Mouse (Mus musculus) liver, embryonic 13.5 days (tissue): ENCODE results near the gene Irf3. TPM values are rescaled to one million over a fixed set of nuclear protein-coding genes. Genes with fewer than 3 reads are reported as not detected.

Experiments used
- ATAC-seq: fragments of 200-750 bp; cut with Nextera tagmentation; 2 replicates; pipeline ENCODE4 v1.8.0; 2017; ENCODE audit warnings: low read depth, mild to moderate bottlenecking, moderate number of reproducible peaks, moderate library complexity
- DNase-seq: peaks from one replicate; pipeline ENCODE4 v3.0.0; 2022
- H3K27ac ChIP-seq: fragments of 300-500 bp; sonication (generic); 2 replicates; pipeline ENCODE4 v1.5.1; 2015; ENCODE audit warnings: moderate library complexity, mild to moderate bottlenecking, inconsistent platforms
- H3K27me3 ChIP-seq: fragments of 300-500 bp; sonication (generic); 2 replicates; pipeline ENCODE4 v1.6.1; 2015; ENCODE audit warnings: mild to moderate bottlenecking, inconsistent platforms
- H3K36me3 ChIP-seq: fragments of 300-500 bp; sonication (generic); 2 replicates; pipeline ENCODE4 v1.6.1; 2015; ENCODE audit warnings: mild to moderate bottlenecking, inconsistent platforms
- H3K4me1 ChIP-seq: fragments of 300-500 bp; sonication (generic); replicated peaks from 2 replicates; pipeline ENCODE4 v1.6.1; 2015; ENCODE audit warnings: inconsistent platforms
- H3K4me2 ChIP-seq: fragments of 300-500 bp; sonication (generic); 2 replicates; pipeline ENCODE4 v1.6.1; 2015; ENCODE audit warnings: inconsistent platforms, mild to moderate bottlenecking, moderate library complexity
- H3K4me3 ChIP-seq: fragments of 300-500 bp; sonication (generic); replicated peaks from 2 replicates; pipeline ENCODE4 v1.5.1; 2015; ENCODE audit warnings: mild to moderate bottlenecking, inconsistent platforms
- H3K9ac ChIP-seq: fragments of 300-500 bp; sonication (generic); 2 replicates; pipeline ENCODE4 v1.6.1; 2015; ENCODE audit warnings: mild to moderate bottlenecking, inconsistent platforms
- H3K9me3 ChIP-seq: fragments of 300-500 bp; sonication (generic); replicated peaks from 2 replicates; pipeline ENCODE4 v1.6.1; 2016; ENCODE audit warnings: inconsistent platforms
- WGBS: fragments of 180-500 bp; shearing (Covaris S2); methylation state at CpG from one replicate; pipeline ENCODE4 v1.1.7; 2015; ENCODE audit not compliant: insufficient replicate concordance; 5-methylcytosine and 5-hydroxymethylcytosine counted together
- polyA plus RNA-seq: library from polyadenylated mRNA; unstranded; fragments of >200 nt; fragmentation: Nextera tagmentation; extraction: Ambion mirVana; gene quantifications from 2 replicates; pipeline ENCODE4 v1.2.1, GENCODE M21; 2015

The Irf3 gene
- polyA plus RNA-seq, 1 experiment from 2014 or later = 41.0 TPM

DNA sequence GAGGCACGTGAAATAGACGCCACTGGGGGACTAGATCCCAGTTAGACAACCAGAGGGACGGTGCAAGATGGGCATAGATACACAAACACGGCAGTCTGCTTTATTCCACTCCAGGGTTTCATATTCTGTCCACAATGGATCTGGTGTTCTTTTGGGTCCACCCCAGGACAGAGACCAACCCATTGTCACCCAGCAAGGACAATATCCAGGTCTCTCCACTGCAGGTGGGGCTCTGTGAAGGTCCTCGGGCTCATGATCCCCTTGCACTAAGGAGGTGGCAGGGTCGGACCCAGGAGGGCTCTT lies 22.4 kb upstream of the Irf3 start:
- H3K4me2 ChIP-seq = peak overlapping the region; percentile 59
- WGBS = 26% methylated on average over 6 of the region's 6 CpGs
- peaks cover 48% of the 10 kb centered on the region for H3K36me3 ChIP-seq
- peaks cover 46% of the 10 kb centered on the region for H3K4me1 ChIP-seq
- H3K27me3 ChIP-seq = peaks cover 6% of the 10 kb centered on the region; the same call in 1 of the 2 replicates
- peak overlapping the region; percentile 75 for H3K27ac ChIP-seq
- H3K9me3 ChIP-seq = no peaks in the 10 kb centered on the region
- H3K9ac ChIP-seq = no peak overlapping the region
- DNase-seq (no peak), ATAC-seq (no peak; the same call in 1 of the 2 replicates)
- H3K4me3 ChIP-seq = 0 out of 2 replicates have a peak overlapping the region, but pooled peaks have one; percentile 36

DNA sequence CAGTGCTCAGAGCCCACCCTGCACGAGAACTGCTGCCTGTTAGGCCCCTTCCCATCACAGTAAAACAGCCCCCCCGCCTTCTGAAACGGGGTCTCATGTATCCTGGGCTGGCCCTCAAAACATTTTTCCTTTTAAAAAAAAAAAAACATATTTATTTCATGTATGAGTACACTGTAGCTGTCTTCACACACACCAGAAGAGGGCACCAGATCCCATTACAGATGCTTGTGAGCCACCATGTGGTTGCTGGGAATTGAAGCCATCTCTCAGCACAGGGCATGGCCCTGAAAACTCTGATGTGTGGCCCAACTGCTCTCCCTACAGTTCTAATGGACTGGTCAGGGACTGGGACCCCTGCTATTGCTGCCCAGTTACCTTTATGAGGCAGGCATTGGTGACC lies 19.1 kb upstream of the Irf3 start:
- Histone ChIP-seq H3K27ac (no peak overlapping the region), H3K4me1 (peaks cover 26% of the 10 kb centered on the region), H3K9me3 (no peaks in the 10 kb centered on the region), H3K27me3 (no peaks in the 10 kb centered on the region), H3K36me3 (peaks cover 76% of the 10 kb centered on the region), H3K4me2 (no peak overlapping the region), H3K4me3 (no peak overlapping the region), H3K9ac (no peak overlapping the region)
- WGBS = 80% methylated on average over 3 of the region's 3 CpGs
- ATAC-seq (no peak), DNase-seq (no peak)

DNA sequence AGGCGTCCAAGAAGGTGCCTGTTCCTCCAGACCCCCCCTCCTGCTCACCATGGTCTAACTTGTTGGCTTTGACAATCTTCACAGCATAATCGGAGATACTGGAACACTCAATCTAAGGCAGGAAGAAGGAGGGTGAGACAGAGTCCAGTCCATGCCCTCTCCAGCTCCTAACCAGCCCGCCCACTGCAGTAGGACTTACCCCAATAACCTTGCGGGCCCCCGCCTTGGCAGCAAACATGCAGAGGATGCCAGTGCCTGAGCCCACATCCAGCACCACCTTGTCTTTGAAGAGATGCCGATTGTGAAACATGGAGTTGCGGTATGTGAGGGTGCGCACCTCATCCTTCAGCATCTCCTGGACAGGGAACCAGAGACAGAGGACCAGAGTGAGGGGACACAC lies 15.9 kb upstream of the Irf3 start:
- no peaks in the 10 kb centered on the region for H3K9me3 ChIP-seq
- no peaks in the 10 kb centered on the region for H3K27me3 ChIP-seq
- WGBS = 88% methylated on average over 8 of the region's 8 CpGs
- ATAC-seq = no peak
- peaks cover 72% of the 10 kb centered on the region for H3K36me3 ChIP-seq
- H3K4me1 ChIP-seq = peaks cover 27% of the 10 kb centered on the region
- no peak overlapping the region for H3K27ac ChIP-seq
- no peak overlapping the region for H3K9ac ChIP-seq
- DNase-seq = no peak
- no peak overlapping the region for H3K4me3 ChIP-seq
- H3K4me2 ChIP-seq = no peak overlapping the region

DNA sequence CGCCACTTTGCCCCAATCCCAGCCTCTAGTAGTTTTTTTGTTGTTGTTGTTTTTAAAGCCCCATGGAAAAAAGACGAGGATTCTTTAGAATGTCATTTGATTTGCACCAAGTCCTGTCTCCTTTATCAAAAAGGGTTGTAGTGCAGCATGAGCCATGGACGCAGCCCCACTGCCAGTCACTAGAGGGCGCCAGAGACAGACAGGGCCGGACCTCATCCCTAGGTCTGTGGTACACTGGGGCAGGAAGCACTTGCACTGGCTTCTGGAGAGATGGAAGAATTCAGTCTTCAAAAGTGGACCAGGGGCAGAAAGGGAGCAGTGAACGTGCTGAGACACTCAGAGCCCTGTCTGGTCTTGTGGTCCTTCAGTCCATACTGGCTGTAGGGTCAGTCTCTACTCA lies 14.4 kb upstream of the Irf3 start:
- Histone ChIP-seq H3K4me2 (0 out of 2 replicates have a peak overlapping the region, but pooled peaks have one; percentile 95), H3K4me3 (no peak overlapping the region), H3K27ac (peak overlapping the region; percentile 88), H3K36me3 (peaks cover 57% of the 10 kb centered on the region), H3K4me1 (peaks cover 39% of the 10 kb centered on the region), H3K27me3 (no peaks in the 10 kb centered on the region), H3K9ac (peak overlapping the region; percentile 93; the same call in 1 of the 2 replicates), H3K9me3 (no peaks in the 10 kb centered on the region)
- WGBS = 28% methylated on average over 6 of the region's 6 CpGs
- ATAC-seq (no peak), DNase-seq (peak; percentile 80)

DNA sequence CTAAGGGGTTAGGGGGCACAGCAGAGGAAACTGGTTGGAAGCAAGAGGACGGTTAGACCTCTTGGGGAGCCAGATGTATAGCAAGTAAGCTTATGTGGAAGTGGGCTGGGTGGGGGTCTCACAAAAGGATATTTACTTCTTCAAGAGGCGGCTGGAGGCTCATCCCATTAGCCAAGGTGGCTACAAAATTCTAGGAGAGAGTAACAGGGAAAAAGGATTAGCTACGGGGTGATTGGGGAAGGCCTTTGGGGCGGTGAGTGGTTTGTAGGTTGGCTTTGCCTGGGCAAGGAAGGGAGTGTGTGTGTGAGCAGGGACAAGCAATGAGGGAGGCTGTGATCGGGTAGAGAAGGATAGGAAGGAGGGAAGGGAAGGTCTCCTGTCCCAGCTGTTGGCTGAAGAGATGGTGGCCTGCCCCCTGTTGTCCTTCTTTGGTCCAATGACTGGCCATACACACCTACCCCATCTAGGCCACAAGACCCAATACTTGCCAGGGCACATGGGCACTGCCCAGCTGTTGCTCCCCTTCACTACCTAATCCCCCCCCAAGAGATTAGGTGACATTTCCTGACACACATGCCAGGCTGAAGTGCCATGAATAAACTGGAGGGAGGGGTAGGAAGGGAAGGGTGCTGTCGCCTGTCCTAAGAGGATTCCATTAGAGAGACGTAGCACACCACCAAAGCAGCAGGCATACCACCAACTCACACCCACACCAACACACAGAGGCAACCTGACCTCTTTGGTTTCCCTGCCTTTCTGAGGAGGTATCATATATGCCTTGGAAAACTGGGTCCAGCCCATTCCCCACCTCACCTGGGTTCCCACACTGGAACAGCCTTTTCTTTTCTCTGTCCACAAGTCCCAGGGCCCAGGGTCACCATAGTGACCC lies 13.3 kb upstream of the Irf3 start:
- 83% methylated on average over 7 of the region's 7 CpGs for WGBS
- peak overlapping the region; percentile 93; the same call in 1 of the 2 replicates for H3K9ac ChIP-seq
- peak overlapping the region; percentile 82 for H3K4me3 ChIP-seq
- H3K4me1 ChIP-seq = peaks cover 48% of the 10 kb centered on the region
- H3K9me3 ChIP-seq = no peaks in the 10 kb centered on the region
- H3K27ac ChIP-seq = peak overlapping the region; percentile 88
- DNase-seq (no peak), ATAC-seq (no peak)
- no peaks in the 10 kb centered on the region for H3K27me3 ChIP-seq
- H3K36me3 ChIP-seq = peaks cover 48% of the 10 kb centered on the region
- peak overlapping the region; percentile 95 for H3K4me2 ChIP-seq

DNA sequence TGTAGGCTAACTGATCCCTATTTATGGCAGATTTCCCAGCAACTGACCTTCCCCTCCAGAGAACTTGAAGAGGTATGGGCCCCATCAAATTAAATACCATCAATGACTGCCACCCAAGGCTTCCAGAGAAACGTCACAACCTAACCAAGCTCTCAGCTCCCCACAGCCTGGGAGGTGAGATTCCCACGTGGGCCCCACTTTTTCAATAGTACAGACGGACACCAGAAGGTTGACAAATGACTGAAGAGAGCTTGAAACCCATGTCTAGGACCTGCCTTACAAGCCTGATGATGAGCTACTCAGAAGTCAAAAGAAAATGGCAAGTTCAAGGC lies 12.6 kb upstream of the Irf3 start:
- no peak for ATAC-seq
- WGBS = 48% methylated on average over 3 of the region's 3 CpGs
- Histone ChIP-seq H3K36me3 (peaks cover 43% of the 10 kb centered on the region), H3K9me3 (no peaks in the 10 kb centered on the region), H3K27me3 (no peaks in the 10 kb centered on the region), H3K9ac (peak overlapping the region; percentile 93; the same call in 1 of the 2 replicates), H3K4me3 (peak overlapping the region; percentile 82), H3K27ac (peak overlapping the region; percentile 88), H3K4me1 (peaks cover 51% of the 10 kb centered on the region), H3K4me2 (peak overlapping the region; percentile 95)
- no peak for DNase-seq

DNA sequence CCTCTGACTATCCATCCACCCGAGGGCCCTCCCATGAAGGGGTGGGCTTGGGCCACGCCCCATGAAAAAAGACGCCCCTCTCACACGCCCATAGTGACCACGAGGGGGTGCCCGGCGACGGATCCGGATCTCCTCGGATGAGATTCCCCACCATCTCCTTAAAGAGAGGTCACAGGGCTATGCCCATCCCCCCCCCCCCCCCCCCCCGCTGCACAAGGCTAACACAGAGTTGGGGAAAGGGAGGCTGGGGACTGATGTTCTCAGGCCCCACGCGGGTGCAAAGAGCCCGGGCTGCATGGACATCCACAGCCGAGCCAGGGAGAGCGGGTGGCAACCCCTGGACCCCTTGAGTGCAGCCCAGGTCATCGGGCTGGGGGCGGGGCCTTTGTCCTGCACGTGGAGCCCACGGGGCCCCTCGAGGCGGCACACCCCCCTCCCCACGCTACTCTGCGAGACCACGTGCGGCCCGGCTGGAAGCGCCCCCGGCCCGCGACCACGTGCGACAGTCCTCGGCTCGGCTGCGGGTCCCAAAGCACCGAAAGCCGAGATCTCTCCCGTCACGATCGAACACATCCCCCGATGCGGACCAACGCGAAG lies 11.8 kb upstream of the Irf3 start:
- Histone ChIP-seq H3K27me3 (no peaks in the 10 kb centered on the region), H3K9ac (peak overlapping the region; percentile 93), H3K36me3 (peaks cover 37% of the 10 kb centered on the region), H3K4me1 (peaks cover 51% of the 10 kb centered on the region), H3K9me3 (no peaks in the 10 kb centered on the region), H3K27ac (peak overlapping the region; percentile 88), H3K4me3 (peak overlapping the region; percentile 82), H3K4me2 (peak overlapping the region; percentile 95)
- peak; percentile 61 for DNase-seq
- under 1% methylated on average over 39 of the region's 45 CpGs for WGBS
- no peak for ATAC-seq

DNA sequence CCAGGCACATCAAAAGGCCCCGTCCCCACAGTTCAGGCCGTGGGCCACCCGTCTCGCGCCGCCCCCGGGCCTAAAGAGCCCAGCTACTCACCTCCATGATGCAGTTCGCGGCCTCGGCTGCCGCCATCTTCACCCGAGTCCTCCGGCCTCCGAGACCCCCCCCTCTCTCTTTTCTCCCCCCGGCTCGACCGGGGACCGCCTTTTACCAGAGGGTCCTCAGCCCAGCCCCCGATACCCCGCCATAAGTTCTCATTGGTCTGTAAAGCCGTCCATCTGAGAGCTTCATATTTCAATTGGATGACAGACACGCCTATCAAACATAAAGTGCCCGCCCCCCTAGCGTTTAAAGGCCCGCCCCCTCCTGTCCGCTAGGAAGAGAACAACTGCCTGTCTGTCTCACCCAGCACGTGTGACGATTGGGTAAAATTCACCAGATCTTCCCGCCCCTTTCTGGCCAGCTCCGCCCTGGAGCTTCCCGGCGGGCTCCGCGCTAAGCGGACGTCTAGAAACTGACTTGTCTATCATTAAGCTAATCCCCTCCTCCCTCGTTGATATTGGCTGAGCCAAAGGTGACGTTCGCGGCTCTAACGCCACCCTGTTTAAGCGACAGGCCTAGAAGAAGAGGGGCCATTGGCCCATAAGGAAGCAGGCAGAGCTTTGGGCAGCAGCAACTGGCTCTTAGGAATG lies 11.1 kb upstream of the Irf3 start, which contains the start of gene Prmt1:
TSS of gene Prmt1 (minus strand) at position 377 of the 687 bp plus-strand sequence.
- Histone ChIP-seq H3K9ac (peak within 1 kb of the TSS; percentile 93), H3K27ac (peak within 1 kb of the TSS; percentile 88), H3K4me3 (peak within 1 kb of the TSS; percentile 82), H3K27me3 (no peaks in the 10 kb centered on the region), H3K4me2 (peak within 1 kb of the TSS; percentile 95), H3K9me3 (no peaks in the 10 kb centered on the region), H3K4me1 (peaks cover 51% of the 10 kb centered on the region), H3K36me3 (peaks cover 37% of the 10 kb centered on the region)
- DNase-seq (peak; percentile 99), ATAC-seq (peak; percentile 95)
- WGBS = under 1% methylated on average over 41 of the region's 42 CpGs

DNA sequence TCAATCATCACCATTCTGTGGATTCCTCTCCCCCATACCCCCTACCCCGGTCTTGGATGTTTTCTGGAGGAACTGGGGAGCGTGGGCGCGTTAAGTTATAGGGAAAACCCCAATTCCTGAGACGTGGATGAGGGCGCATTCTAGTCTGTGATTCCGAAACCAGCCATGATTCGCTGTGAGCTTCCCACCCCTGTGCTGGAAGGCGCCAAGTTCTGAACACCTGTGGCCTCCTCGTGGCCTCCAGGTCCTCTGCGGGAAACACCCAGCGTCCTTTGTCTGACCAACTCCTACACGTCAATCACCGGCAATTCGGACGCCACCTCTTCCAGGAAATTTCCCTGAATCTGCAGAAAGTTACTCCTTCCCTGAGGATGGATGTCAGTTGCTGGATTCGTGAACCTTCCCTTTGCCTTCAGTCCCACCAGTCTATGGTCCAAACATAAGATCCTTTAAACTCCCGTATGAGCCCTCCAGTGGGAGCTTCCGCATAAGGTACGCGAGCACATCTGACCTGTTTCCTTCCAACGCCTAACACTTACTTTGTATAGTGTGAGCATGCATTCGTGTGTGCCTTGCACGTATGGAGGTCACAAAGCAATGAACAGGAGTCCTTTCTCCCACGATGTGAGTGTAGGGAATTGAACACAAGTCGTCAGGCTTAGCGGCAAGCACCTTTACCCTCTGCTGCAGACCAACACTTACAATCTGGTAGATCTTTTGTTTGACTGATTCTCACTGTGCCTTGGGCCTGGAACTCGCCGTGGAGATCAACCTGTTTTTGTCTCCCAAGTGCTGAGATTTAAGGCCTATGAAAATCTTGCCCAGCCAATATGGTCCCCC lies 10.3 kb upstream of the Irf3 start:
- WGBS = under 1% methylated on average over 29 of the region's 29 CpGs

DNA sequence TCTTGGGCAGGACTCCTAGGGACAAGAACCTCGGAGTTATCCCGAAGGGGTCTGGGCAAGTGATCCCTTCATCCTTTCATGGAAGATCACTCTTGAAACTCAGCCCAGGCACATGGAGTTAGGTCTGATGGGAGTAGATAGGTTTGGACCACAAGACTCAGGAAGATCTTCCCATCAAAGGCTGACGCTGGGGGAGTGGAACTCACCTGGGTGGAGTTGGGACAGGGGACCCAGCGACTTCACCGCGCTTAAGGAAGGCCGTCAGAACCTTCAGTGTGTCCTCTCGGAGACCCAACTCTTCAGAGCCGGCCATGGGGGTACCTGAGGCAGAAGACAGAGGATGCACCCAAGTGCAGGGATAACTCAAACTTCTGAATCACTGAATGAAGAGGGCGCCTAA lies 776 bp upstream of the Irf3 start:
- H3K27ac ChIP-seq = peak overlapping the region; percentile 76
- peak overlapping the region; percentile 92 for H3K4me2 ChIP-seq
- H3K27me3 ChIP-seq = no peaks in the 10 kb centered on the region
- WGBS = 15% methylated on average over 10 of the region's 10 CpGs
- peaks cover 64% of the 10 kb centered on the region for H3K36me3 ChIP-seq
- peak overlapping the region; percentile 92 for H3K9ac ChIP-seq
- H3K4me3 ChIP-seq = peak overlapping the region; percentile 78
- H3K4me1 ChIP-seq = peaks cover 68% of the 10 kb centered on the region
- H3K9me3 ChIP-seq = no peaks in the 10 kb centered on the region
- ATAC-seq (no peak), DNase-seq (no peak)

More for the DNA sequence above, 10.3 kb upstream of the Irf3 start:
- peak overlapping the region; percentile 69 for H3K4me3 ChIP-seq
- H3K27ac ChIP-seq = peak overlapping the region; percentile 85
- peak overlapping the region; percentile 86 for H3K4me2 ChIP-seq
- no peak for DNase-seq
- peaks cover 51% of the 10 kb centered on the region for H3K4me1 ChIP-seq
- H3K9ac ChIP-seq = peak overlapping the region; percentile 79
- no peaks in the 10 kb centered on the region for H3K9me3 ChIP-seq
- ATAC-seq = peak; percentile 22
- H3K27me3 ChIP-seq = no peaks in the 10 kb centered on the region
- H3K36me3 ChIP-seq = peaks cover 37% of the 10 kb centered on the region
